Mouse (Mus musculus): ENCODE data around the gene Atp2b2.

DNA sequence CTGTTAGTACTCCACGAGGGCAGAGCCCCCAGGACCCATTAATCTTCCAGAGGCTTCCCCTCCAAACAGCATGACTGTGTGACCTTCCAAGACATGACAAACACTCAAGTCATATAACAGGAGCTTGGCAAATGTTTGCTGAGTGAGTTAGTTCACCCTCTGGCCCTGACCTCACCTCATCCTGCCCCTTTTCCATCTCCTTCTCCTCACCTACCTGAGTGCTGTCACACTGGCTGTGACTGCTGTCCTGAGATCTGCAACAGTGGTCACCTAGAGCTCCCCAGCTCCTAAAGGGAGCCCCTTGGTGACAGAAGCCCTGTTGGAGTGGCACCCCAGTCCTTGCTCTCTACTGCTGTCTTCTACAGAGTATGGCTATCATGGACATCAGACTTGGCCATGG lies 31.8 kb upstream of the Atp2b2 start:
- TF ChIP-seq CTCF (IDR thresholded peaks at IDR 0.05; ENCODE audit: low read depth, low read length) (no peak), POLR2A (IDR thresholded peaks at IDR 0.05; ENCODE audit: extremely low read depth, insufficient read depth, low read length) (no peak)
